Mouse (Mus musculus) ES-E14 (cell line): ENCODE measurements around the gene Kifc5b. TPM values are rescaled to one million over a fixed set of nuclear protein-coding genes. Genes with fewer than 3 reads are reported as not detected.

Experiments used
- DNase-seq: peaks from one replicate; pipeline ENCODE4 v3.0.0-alpha.2; 2013; ENCODE audit warnings: low read depth, low spot score
- H3K27ac ChIP-seq: 2 replicates; pipeline ENCODE4 v1.5.1; 2012; ENCODE audit warnings: low read depth, mild to moderate bottlenecking, low read length, moderate library complexity, mixed read lengths; ENCODE audit not compliant: poor library complexity, insufficient read depth, severe bottlenecking
- H3K36me3 ChIP-seq: 2 replicates; pipeline ENCODE4 v1.6.1; 2012; ENCODE audit warnings: mild to moderate bottlenecking, low read length, moderate library complexity, mixed read lengths; ENCODE audit not compliant: control insufficient read depth, poor library complexity, insufficient read depth, severe bottlenecking
- H3K4me1 ChIP-seq, 2 experiments: fragments of 150-350 bp in 1 of 2; sonication (generic) in 1 of 2; 2 replicates each; pipeline ENCODE4 v1.6.1; 2012; ENCODE audit warnings: low read length in 2 of 2, mild to moderate bottlenecking in 1 of 2, mixed read lengths in 1 of 2; ENCODE audit not compliant: control insufficient read depth in 2 of 2, insufficient read depth in 2 of 2, poor library complexity in 1 of 2
- H3K4me3 ChIP-seq, 2 experiments: fragments of 150-350 bp in 1 of 2; sonication (generic) in 1 of 2; 2 replicates each; pipeline ENCODE4 v1.5.1; 2012; ENCODE audit warnings: low read length in 2 of 2, low read depth in 1 of 2, mild to moderate bottlenecking in 1 of 2, mixed read lengths in 1 of 2; ENCODE audit not compliant: insufficient read depth in 1 of 2, poor library complexity in 1 of 2, severe bottlenecking in 1 of 2
- H3K9ac ChIP-seq: 2 replicates; pipeline ENCODE4 v1.6.1; 2012; ENCODE audit warnings: low read depth, mild to moderate bottlenecking, low read length, mixed read lengths; ENCODE audit not compliant: poor library complexity, insufficient read depth, severe bottlenecking
- H3K9me3 ChIP-seq: fragments of 150-350 bp; sonication (generic); 2 replicates; pipeline ENCODE4 v1.6.1; 2012; ENCODE audit warnings: low read depth, mild to moderate bottlenecking, low read length; ENCODE audit not compliant: control insufficient read depth, insufficient read depth
- CHD2 ChIP-seq: IDR thresholded peaks from 2 replicates; pipeline ENCODE4 v1.6.1; 2014; ENCODE audit warnings: mild to moderate bottlenecking, low read depth, low read length, inconsistent platforms
- HCFC1 ChIP-seq: IDR thresholded peaks from 2 replicates; pipeline ENCODE4 v1.6.1; 2012; ENCODE audit warnings: low read length, inconsistent platforms, borderline replicate concordance; ENCODE audit not compliant: insufficient read depth
- MAFK ChIP-seq: IDR thresholded peaks from 2 replicates; pipeline ENCODE4 v1.6.1; 2014; ENCODE audit warnings: mild to moderate bottlenecking, low read depth, low read length, inconsistent platforms; ENCODE audit not compliant: insufficient read depth
- ZC3H11A ChIP-seq: IDR thresholded peaks from 2 replicates; pipeline ENCODE4 v1.6.1; 2012; ENCODE audit warnings: low read depth, mild to moderate bottlenecking, inconsistent platforms, low read length, borderline replicate concordance
- ZNF384 ChIP-seq: IDR thresholded peaks from 2 replicates; pipeline ENCODE4 v1.6.1; 2012; ENCODE audit warnings: low read depth, low read length, inconsistent platforms
- in situ Hi-C, 2 experiments: fragments of 600-800 bp; cut with MboI; formaldehyde crosslinking; loops; one replicate each; pipeline ENCODE4 v1.15.1; 2025; ENCODE audit warnings: low sequenced_read_pairs in 2 of 2, inconsistent platforms in 1 of 2; ENCODE audit not compliant: unreplicated experiment in 2 of 2
- total RNA-seq: library from RNA; depleted of rRNA; stranded (reverse); fragments of 300-350 nt; gene quantifications from 2 replicates; pipeline ENCODE4 v1.2.3, GENCODE M21; 2012

Gene Kifc5b
- total RNA-seq, 1 experiment: 52.5 TPM

GRCm38 (mm10) chr17:26939178-26939972, 22.5 kb downstream of the Kifc5b start, which contains the start of gene Cuta:
Cuta (minus strand) TSS chr17:26939569.
- TF ChIP-seq ZNF384 (peak; percentile 70), MAFK (no peak), ZC3H11A (no peak), HCFC1 (peak; percentile 40; the same call in 1 of the 2 replicates), CHD2 (0 out of 2 replicates have a peak, but pooled peaks have one; percentile 14)
- Histone ChIP-seq H3K4me1 (peaks cover 2 to 11% of the 10 kb centered on the region in 2 experiments; a peak in 3 of 4 replicates), H3K4me3 (peak within 1 kb of the TSS; percentile 75 to 76), H3K9ac (peak within 1 kb of the TSS; percentile 75), H3K27ac (peak within 1 kb of the TSS; percentile 72), H3K36me3 (peaks cover 30% of the 10 kb centered on the region; the same call in 1 of the 2 replicates), H3K9me3 (no peaks in the 10 kb centered on the region)
- in situ Hi-C loops: no loop called here
- peak; percentile 98 for DNase-seq

DNA sequence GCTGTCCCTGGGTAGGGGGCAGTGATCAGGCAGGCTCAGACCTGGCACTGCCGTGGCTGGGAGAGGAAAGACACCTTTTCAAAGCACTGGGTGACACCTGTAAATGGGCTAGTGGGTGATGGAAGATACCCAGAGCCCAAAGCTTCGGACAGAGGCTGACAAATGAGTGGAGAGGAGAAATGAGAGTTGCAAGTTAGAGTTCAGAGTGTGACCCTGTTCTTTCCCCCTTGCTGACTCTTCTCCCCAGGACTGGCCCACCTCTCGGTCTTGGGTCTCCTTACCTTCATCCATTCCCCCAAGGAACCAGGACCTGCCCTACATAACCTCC, 23.0 kb downstream of the Kifc5b start:
- TF ChIP-seq MAFK (no peak), CHD2 (no peak), HCFC1 (no peak), ZC3H11A (no peak), ZNF384 (no peak)
- in situ Hi-C loops: no loop called here
- Histone ChIP-seq H3K36me3 (peaks cover 24% of the 10 kb centered on the region; the same call in 1 of the 2 replicates), H3K9ac (peak overlapping the region; percentile 75), H3K4me3 (peak overlapping the region; percentile 75 to 76), H3K4me1 (peaks cover 2 to 14% of the 10 kb centered on the region in 2 experiments; a peak in 3 of 4 replicates), H3K27ac (peak overlapping the region; percentile 72), H3K9me3 (no peaks in the 10 kb centered on the region)
- DNase-seq: no peak

DNA sequence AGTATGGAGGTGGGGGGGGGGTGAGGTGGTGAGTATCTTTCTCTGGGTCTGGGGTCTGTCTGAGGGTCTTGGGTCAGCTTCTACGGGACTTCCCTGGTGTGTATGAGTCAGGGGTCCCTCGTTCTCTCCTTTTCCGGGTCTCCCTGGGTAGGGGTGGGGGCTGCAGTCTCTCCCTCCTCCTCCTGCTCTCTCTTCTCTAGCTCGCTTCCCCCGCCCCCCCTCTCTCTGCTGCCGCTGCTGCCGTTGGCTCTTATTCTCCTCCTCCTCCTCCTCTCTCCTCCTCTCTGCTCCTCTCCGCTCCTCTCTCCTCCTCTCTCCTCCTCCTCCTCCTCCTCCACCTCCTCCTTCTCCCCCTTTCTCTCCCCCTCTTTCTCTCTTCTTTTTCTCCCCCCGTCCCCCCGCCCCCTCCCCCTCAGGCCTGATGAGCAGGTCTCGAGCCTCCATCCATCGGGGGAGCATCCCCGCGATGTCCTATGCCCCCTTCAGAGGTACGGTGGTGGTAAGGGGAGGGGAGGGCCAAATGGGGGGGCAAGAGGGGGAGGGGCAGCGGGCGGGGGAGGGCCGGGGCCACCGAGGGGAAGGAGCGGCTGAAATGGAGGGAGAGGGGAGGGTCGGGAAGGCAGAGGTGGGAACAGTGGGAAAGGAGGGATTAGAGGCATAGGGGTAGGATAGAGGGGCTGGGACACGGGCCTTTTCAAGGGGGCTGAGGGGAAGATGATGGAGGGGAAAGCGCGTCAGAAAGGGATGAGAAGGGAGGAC, 24.3 kb downstream of the Kifc5b start, which contains the start of gene Syngap1:
Syngap1 (plus strand) TSS at position 223 of the 759 bp plus-strand sequence.
- Histone ChIP-seq H3K4me3 (peak within 1 kb of the TSS; percentile 75 to 76), H3K4me1 (peaks cover 2 to 17% of the 10 kb centered on the region in 2 experiments; a peak in 3 of 4 replicates), H3K36me3 (peaks cover 14% of the 10 kb centered on the region; the same call in 1 of the 2 replicates), H3K9ac (peak within 1 kb of the TSS; percentile 75), H3K27ac (peak within 1 kb of the TSS; percentile 72), H3K9me3 (no peaks in the 10 kb centered on the region)
- TF ChIP-seq ZC3H11A (no peak), ZNF384 (no peak), CHD2 (no peak), MAFK (no peak), HCFC1 (no peak)
- no peak for DNase-seq
- in situ Hi-C loops: no loop called here

GRCm38 (mm10) chr17:26941841-26942570, 25.1 kb downstream of the Kifc5b start:
- no peak overlapping the region for H3K27ac ChIP-seq
- no peak for TF ChIP-seq CHD2
- TF ChIP-seq MAFK: no peak
- no peak for TF ChIP-seq ZNF384
- no peak for TF ChIP-seq ZC3H11A
- no peak for TF ChIP-seq HCFC1
- in situ Hi-C loops: no loop called here
- peaks cover 2 to 17% of the 10 kb centered on the region in 2 experiments; a peak in 3 of 4 replicates for H3K4me1 ChIP-seq
- H3K4me3 ChIP-seq: peak overlapping the region; percentile 43 to 56; a peak in 3 of 4 replicates
- H3K9ac ChIP-seq: peak overlapping the region; percentile 31; the same call in 1 of the 2 replicates
- H3K36me3 ChIP-seq: peaks cover 7% of the 10 kb centered on the region; the same call in 1 of the 2 replicates
- H3K9me3 ChIP-seq: no peaks in the 10 kb centered on the region
- no peak for DNase-seq
